Mouse (Mus musculus) B cell, adult 67 days (primary cell): ENCODE data around the gene Olfr156. TPM values are rescaled to one million over a fixed set of nuclear protein-coding genes. Genes with fewer than 3 reads are reported as not detected.

Experiments used
- total RNA-seq, 2 experiments: library from RNA; stranded (reverse); gene quantifications; 4 replicates each; pipeline ENCODE4 v1.2.4; 2023

Olfr156 gene
- not detected for total RNA-seq

DNA sequence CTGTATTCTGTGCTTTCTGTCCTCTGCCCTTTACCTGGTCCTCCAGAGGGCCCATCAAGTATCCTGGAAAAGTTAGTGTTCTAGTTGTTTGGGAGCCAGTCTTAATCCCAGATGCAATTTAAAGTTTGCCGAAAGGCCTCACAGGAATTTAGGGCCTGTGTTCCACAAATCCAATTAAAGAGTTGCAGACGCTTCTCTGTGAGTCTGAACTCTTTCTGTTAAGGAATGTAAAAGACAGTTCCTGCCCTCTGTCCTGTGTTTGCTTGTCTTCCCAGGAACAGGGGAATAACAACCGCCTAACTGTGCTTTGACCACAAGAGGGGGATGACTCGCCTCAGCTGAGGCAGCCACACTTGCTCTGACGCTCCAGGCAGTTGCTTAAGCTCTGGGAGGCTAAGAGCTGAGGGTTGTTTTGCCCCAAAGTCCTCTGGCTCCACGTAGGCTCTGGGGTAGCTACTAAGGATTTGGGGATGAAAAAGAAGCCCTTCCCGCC, at the start of gene Olfr156:
Gene Olfr156, minus strand, starts transcription at position 51 of the 493 bp plus-strand sequence.

GRCm38 (mm10) chr4:43851265-43851664, 27.6 kb upstream of the Olfr156 start, which contains the start of gene Olfr155:
TSS of gene Olfr155 (plus strand) at chr4:43851565.

DNA sequence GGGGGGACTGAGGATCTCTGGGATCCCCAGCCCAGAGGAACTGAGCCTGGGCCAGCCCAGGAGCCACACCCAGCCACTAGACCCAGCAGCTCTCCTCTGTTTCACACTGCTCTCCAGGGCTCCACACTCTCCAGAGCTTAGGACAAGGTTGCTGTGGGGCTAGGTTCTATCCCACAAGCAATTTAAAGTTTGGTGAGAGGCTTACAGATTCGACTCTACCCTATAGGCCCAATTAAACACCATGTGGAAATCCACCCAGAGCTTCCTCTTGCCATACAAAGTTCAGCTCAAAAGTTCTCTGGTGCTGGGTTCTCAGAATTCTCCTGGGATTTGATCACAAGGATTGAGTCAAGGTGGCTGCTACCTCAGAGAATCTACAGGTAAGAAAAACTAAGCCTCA, 16.4 kb upstream of the Olfr156 start, which contains the start of gene Olfr157:
Gene Olfr157, minus strand, starts transcription at position 101 of the 400 bp plus-strand sequence.

DNA sequence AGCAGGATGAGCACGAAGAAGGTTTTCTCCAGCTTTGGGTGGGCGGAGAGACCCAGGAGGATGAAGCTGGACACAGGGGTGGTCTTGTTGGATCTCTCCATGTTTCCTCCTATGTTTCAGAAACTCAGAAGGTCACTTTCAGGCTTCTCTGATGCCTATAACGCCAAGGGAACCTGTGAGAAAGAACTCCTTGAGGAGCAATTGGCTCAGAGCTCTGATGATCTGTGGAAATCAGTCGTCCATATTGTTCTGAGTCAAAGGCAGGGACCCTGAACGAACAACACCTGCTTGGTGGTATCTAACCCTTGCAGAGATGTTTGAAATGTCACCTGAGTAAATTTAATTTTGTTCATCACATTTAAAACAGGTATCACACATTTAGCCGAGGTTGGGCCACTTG, 52.8 kb downstream of the Olfr156 start, which contains the start of gene Olfr159:
Gene Olfr159, minus strand, starts transcription at position 101 of the 400 bp plus-strand sequence.

Other genes starting within 250 kb of the Olfr156 start
- gene Rgp1, start 245.2 kb downstream of the Olfr156 start, total RNA-seq = 10 to 100 TPM; 55.0 to 64.4 TPM
- 10 to 100 TPM; 43.2 to 50.3 TPM for gene Gba2, start 245.0 kb downstream of the Olfr156 start, total RNA-seq
- not detected for gene Msmp, start 239.4 kb downstream of the Olfr156 start, total RNA-seq
- 1 to 10 TPM; 1.4 to 4.2 TPM for gene Npr2, start 192.0 kb downstream of the Olfr156 start, total RNA-seq
- under 1 TPM in 1 of 2 experiments, not detected in 1; 0.52 TPM for gene Spag8, start 170.3 kb downstream of the Olfr156 start, total RNA-seq
- gene Hint2, start 167.4 kb downstream of the Olfr156 start, total RNA-seq = 10 to 100 TPM; 21.1 to 23.2 TPM
- 1 to 10 TPM; 3.4 to 5.9 TPM for gene Tmem8b, start 154.9 kb downstream of the Olfr156 start, total RNA-seq
- gene Fam221b, start 154.8 kb downstream of the Olfr156 start, total RNA-seq = under 1 TPM in 1 of 2 experiments, not detected in 1; 0.15 TPM
- not detected for gene Olfr70, start 123.1 kb downstream of the Olfr156 start, total RNA-seq
- not detected for gene Olfr71, start 113.6 kb downstream of the Olfr156 start, total RNA-seq
- not detected for gene Hrct1, start 96.7 kb downstream of the Olfr156 start, total RNA-seq
- not detected for gene Spaar, start 93.9 kb downstream of the Olfr156 start, total RNA-seq
- gene Olfr159, start 52.9 kb downstream of the Olfr156 start, total RNA-seq = not detected
- not detected for gene Olfr157, start 16.3 kb upstream of the Olfr156 start, total RNA-seq
- not detected for gene Olfr155, start 27.7 kb upstream of the Olfr156 start, total RNA-seq
- under 1 TPM; 0.38 to 0.56 TPM for gene Reck, start 51.6 kb upstream of the Olfr156 start, total RNA-seq
- 1 to 10 TPM; 9.2 to 9.3 TPM for gene Glipr2, start 133.5 kb upstream of the Olfr156 start, total RNA-seq
- gene Ccin, start 159.6 kb upstream of the Olfr156 start, total RNA-seq = not detected
- 100 to 1,000 TPM; 195 to 200 TPM for gene Clta, start 180.6 kb upstream of the Olfr156 start, total RNA-seq